Mouse (Mus musculus): ENCODE measurements around the gene Cavin3.

- TF ChIP-seq CTCF (IDR thresholded peaks at IDR 0.05; ENCODE audit: borderline replicate concordance, insufficient read depth, low read length) (no peak), POLR2A (IDR thresholded peaks at IDR 0.05; ENCODE audit: low read depth, low read length) (no peak)
These were observed 37.2 kb upstream of the Cavin3 start for GRCm38 (mm10) chr7:105519336-105519735.

All from embryonic fibroblast, embryonic 13.5 days (primary cell).